Mouse (Mus musculus): Measurements from ENCODE around the gene St8sia2.
A peak's percentile ranks its signal among the peaks of the same experiment; 100 is the strongest.

Gene St8sia2

GRCm38 (mm10) chr7:74013601-74014175 lies at the start of gene St8sia2:
Gene St8sia2 (minus strand): TSS chr7:74013690.
- peak; percentile 75 to 90 for DNase-seq

- peak; percentile 41 to 79 for DNase-seq
Measured at GRCm38 (mm10) chr7:74061076-74061475, 47.6 kb upstream of the St8sia2 start.

GRCm38 (mm10) chr7:74060306-74060946 lies 46.9 kb upstream of the St8sia2 start:
- peak; percentile 57 to 85 for DNase-seq

- no peak for DNase-seq
Measured at GRCm38 (mm10) chr7:74059684-74060083, 46.2 kb upstream of the St8sia2 start.

GRCm38 (mm10) chr7:74055753-74056152 lies 42.3 kb upstream of the St8sia2 start:
- DNase-seq: no peak

- no peak for DNase-seq
Measured at GRCm38 (mm10) chr7:74047591-74047990, 34.1 kb upstream of the St8sia2 start.

- no peak for DNase-seq
Measured at GRCm38 (mm10) chr7:74045166-74045957, 31.9 kb upstream of the St8sia2 start.

GRCm38 (mm10) chr7:74043562-74044138 lies 30.2 kb upstream of the St8sia2 start:
- peak; percentile 8 to 26 for DNase-seq

GRCm38 (mm10) chr7:74025007-74025406 lies 11.5 kb upstream of the St8sia2 start:
- DNase-seq: peak; percentile 68 to 74

GRCm38 (mm10) chr7:74024171-74024570 lies 10.7 kb upstream of the St8sia2 start:
- DNase-seq: no peak

- DNase-seq: no peak
Measured at GRCm38 (mm10) chr7:74022571-74022970, 9.1 kb upstream of the St8sia2 start.

GRCm38 (mm10) chr7:74021771-74022170 lies 8.3 kb upstream of the St8sia2 start:
- DNase-seq: peak in 1 of 2 experiments; percentile 12

- no peak for DNase-seq
Measured at GRCm38 (mm10) chr7:74016613-74017012, 3.1 kb upstream of the St8sia2 start.

GRCm38 (mm10) chr7:74012858-74013600 lies 461 bp downstream of the St8sia2 start:
- DNase-seq: peak; percentile 24 to 47

GRCm38 (mm10) chr7:74011976-74012857 lies 1.3 kb downstream of the St8sia2 start:
- DNase-seq: peak; percentile 14 to 31

GRCm38 (mm10) chr7:74008946-74009542 lies 4.4 kb downstream of the St8sia2 start:
- DNase-seq: no peak

GRCm38 (mm10) chr7:74006775-74007371 lies 6.6 kb downstream of the St8sia2 start:
- DNase-seq: peak in 1 of 2 experiments; percentile 32

- DNase-seq: no peak
Measured at GRCm38 (mm10) chr7:74006364-74006763, 7.1 kb downstream of the St8sia2 start.

GRCm38 (mm10) chr7:74000743-74001510 lies 12.6 kb downstream of the St8sia2 start:
- no peak for DNase-seq

- DNase-seq: no peak
Measured at GRCm38 (mm10) chr7:73989366-73989765, 24.1 kb downstream of the St8sia2 start.

Data from lung, postnatal 4 days (tissue).